Mouse (Mus musculus): ENCODE measurements around the gene Ngly1. TPM values are rescaled to one million over a fixed set of nuclear protein-coding genes. Genes with fewer than 3 reads are reported as not detected.
"Not testable (repeated sequence)": the region's sequence is repeated elsewhere in the genome, so short reads cannot be mapped to it uniquely, and the experiment has no call there.

Gene Ngly1
- polyA plus RNA-seq, 1 experiment from 2014 or later, result 25.0 TPM

- H3K27ac ChIP-seq (ENCODE audit: poor library complexity, severe bottlenecking), result no peak overlapping the region
- no peak for ATAC-seq (ENCODE audit: insufficient number of reproducible peaks, low FRiP score)
- H3K27me3 ChIP-seq (replicated peaks), result no peaks in the 10 kb centered on the region
- 39% methylated on average over 1 of the region's 1 CpGs for WGBS
- H3K9me3 ChIP-seq (replicated peaks), result no peaks in the 10 kb centered on the region
- no peak overlapping the region for H3K9ac ChIP-seq
- no peak overlapping the region for H3K4me3 ChIP-seq
- H3K4me2 ChIP-seq, result no peak overlapping the region
- H3K36me3 ChIP-seq, result peaks cover 16% of the 10 kb centered on the region
- no peaks in the 10 kb centered on the region for H3K4me1 ChIP-seq (replicated peaks)
These were observed 53.6 kb downstream of the Ngly1 start for GRCm38 (mm10) chr14:16302688-16303087.

GRCm38 (mm10) chr14:16310791-16311190, 61.7 kb downstream of the Ngly1 start:
- Histone ChIP-seq H3K9me3 (replicated peaks) (no peaks in the 10 kb centered on the region), H3K4me1 (replicated peaks) (peaks cover 12% of the 10 kb centered on the region), H3K27ac (ENCODE audit: poor library complexity, severe bottlenecking) (no peak overlapping the region), H3K9ac (no peak overlapping the region), H3K4me3 (no peak overlapping the region), H3K36me3 (peaks cover 9% of the 10 kb centered on the region; the same call in 1 of the 2 replicates), H3K4me2 (no peak overlapping the region), H3K27me3 (replicated peaks) (no peaks in the 10 kb centered on the region)
- 78% methylated on average over 6 of the region's 6 CpGs for WGBS
- ATAC-seq (ENCODE audit: insufficient number of reproducible peaks, low FRiP score), result no peak

GRCm38 (mm10) chr14:16312599-16312998, 63.5 kb downstream of the Ngly1 start:
- Histone ChIP-seq H3K4me1 (replicated peaks) (peaks cover 12% of the 10 kb centered on the region), H3K9me3 (replicated peaks) (no peaks in the 10 kb centered on the region), H3K4me3 (no peak overlapping the region), H3K27ac (ENCODE audit: poor library complexity, severe bottlenecking) (no peak overlapping the region), H3K36me3 (peaks cover 9% of the 10 kb centered on the region; the same call in 1 of the 2 replicates), H3K4me2 (no peak overlapping the region), H3K9ac (no peak overlapping the region), H3K27me3 (replicated peaks) (no peaks in the 10 kb centered on the region)
- WGBS, result 76% methylated on average over 1 of the region's 1 CpGs
- no peak for ATAC-seq (ENCODE audit: insufficient number of reproducible peaks, low FRiP score)

GRCm38 (mm10) chr14:16313073-16313472, 64.0 kb downstream of the Ngly1 start:
- not testable (repeated sequence) for H3K9me3 ChIP-seq (replicated peaks); H3K4me3 ChIP-seq; ATAC-seq (ENCODE audit: insufficient number of reproducible peaks, low FRiP score); H3K9ac ChIP-seq; H3K27me3 ChIP-seq (replicated peaks); H3K4me2 ChIP-seq; H3K36me3 ChIP-seq; H3K27ac ChIP-seq (ENCODE audit: poor library complexity, severe bottlenecking)
- peaks cover 12% of the 10 kb centered on the region for H3K4me1 ChIP-seq (replicated peaks)
- WGBS, result 80% methylated on average over 2 of the region's 2 CpGs

GRCm38 (mm10) chr14:16313936-16314521, 64.9 kb downstream of the Ngly1 start:
- ATAC-seq (ENCODE audit: insufficient number of reproducible peaks, low FRiP score), result no peak

GRCm38 (mm10) chr14:16314842-16315241, 65.8 kb downstream of the Ngly1 start:
- H3K36me3 ChIP-seq, result peaks cover 5% of the 10 kb centered on the region; the same call in 1 of the 2 replicates
- H3K4me3 ChIP-seq, result no peak overlapping the region
- ATAC-seq (ENCODE audit: insufficient number of reproducible peaks, low FRiP score), result no peak
- H3K9ac ChIP-seq, result no peak overlapping the region
- H3K4me2 ChIP-seq, result no peak overlapping the region
- no peaks in the 10 kb centered on the region for H3K9me3 ChIP-seq (replicated peaks)
- H3K27ac ChIP-seq (ENCODE audit: poor library complexity, severe bottlenecking), result no peak overlapping the region
- no peaks in the 10 kb centered on the region for H3K27me3 ChIP-seq (replicated peaks)
- H3K4me1 ChIP-seq (replicated peaks), result peaks cover 12% of the 10 kb centered on the region
- WGBS, result 88% methylated on average over 2 of the region's 2 CpGs

More at GRCm38 (mm10) chr14:16313936-16314521, 64.9 kb downstream of the Ngly1 start:
- no peak overlapping the region for H3K9ac ChIP-seq
- H3K4me2 ChIP-seq, result no peak overlapping the region
- no peak overlapping the region for H3K4me3 ChIP-seq
- no peaks in the 10 kb centered on the region for H3K9me3 ChIP-seq (replicated peaks)
- peaks cover 12% of the 10 kb centered on the region for H3K4me1 ChIP-seq (replicated peaks)
- H3K27ac ChIP-seq (ENCODE audit: poor library complexity, severe bottlenecking), result peak overlapping the region; percentile 34
- peaks cover 5% of the 10 kb centered on the region; the same call in 1 of the 2 replicates for H3K36me3 ChIP-seq
- no peaks in the 10 kb centered on the region for H3K27me3 ChIP-seq (replicated peaks)
- WGBS, result 56% methylated on average over 7 of the region's 7 CpGs

GRCm38 (mm10) chr14:16316715-16317114, 67.6 kb downstream of the Ngly1 start:
- Histone ChIP-seq H3K36me3 (no peaks in the 10 kb centered on the region), H3K27me3 (replicated peaks) (no peaks in the 10 kb centered on the region), H3K4me2 (no peak overlapping the region), H3K4me3 (no peak overlapping the region), H3K4me1 (replicated peaks) (peaks cover 12% of the 10 kb centered on the region), H3K27ac (ENCODE audit: poor library complexity, severe bottlenecking) (no peak overlapping the region), H3K9ac (no peak overlapping the region), H3K9me3 (replicated peaks) (no peaks in the 10 kb centered on the region)
- WGBS, result 32% methylated on average over 1 of the region's 1 CpGs
- ATAC-seq (ENCODE audit: insufficient number of reproducible peaks, low FRiP score), result no peak

- Histone ChIP-seq H3K36me3 (no peaks in the 10 kb centered on the region), H3K9ac (no peak overlapping the region), H3K9me3 (replicated peaks) (no peaks in the 10 kb centered on the region), H3K4me1 (replicated peaks) (no peaks in the 10 kb centered on the region), H3K4me3 (no peak overlapping the region), H3K4me2 (no peak overlapping the region), H3K27ac (ENCODE audit: poor library complexity, severe bottlenecking) (no peak overlapping the region), H3K27me3 (replicated peaks) (no peaks in the 10 kb centered on the region)
- ATAC-seq (ENCODE audit: insufficient number of reproducible peaks, low FRiP score), result no peak
- 79% methylated on average over 2 of the region's 2 CpGs for WGBS
These were observed 70.7 kb downstream of the Ngly1 start for GRCm38 (mm10) chr14:16319818-16320217.

- ATAC-seq (ENCODE audit: insufficient number of reproducible peaks, low FRiP score), result no peak
- no peak overlapping the region for H3K27ac ChIP-seq (ENCODE audit: poor library complexity, severe bottlenecking)
- 69% methylated on average over 4 of the region's 4 CpGs for WGBS
These were observed 75.3 kb downstream of the Ngly1 start for GRCm38 (mm10) chr14:16324394-16324793.

GRCm38 (mm10) chr14:16325208-16325607, 76.1 kb downstream of the Ngly1 start:
- no peaks in the 10 kb centered on the region for H3K36me3 ChIP-seq
- no peak overlapping the region for H3K4me3 ChIP-seq
- no peak for ATAC-seq (ENCODE audit: insufficient number of reproducible peaks, low FRiP score)
- no peak overlapping the region for H3K27ac ChIP-seq (ENCODE audit: poor library complexity, severe bottlenecking)
- 18% methylated on average over 1 of the region's 1 CpGs for WGBS
- no peaks in the 10 kb centered on the region for H3K27me3 ChIP-seq (replicated peaks)
- no peak overlapping the region for H3K4me2 ChIP-seq
- peaks cover 12% of the 10 kb centered on the region for H3K4me1 ChIP-seq (replicated peaks)
- H3K9ac ChIP-seq, result no peak overlapping the region
- no peaks in the 10 kb centered on the region for H3K9me3 ChIP-seq (replicated peaks)

More at GRCm38 (mm10) chr14:16324394-16324793, 75.3 kb downstream of the Ngly1 start:
- Histone ChIP-seq H3K9me3 (replicated peaks) (no peaks in the 10 kb centered on the region), H3K4me1 (replicated peaks) (peaks cover 11% of the 10 kb centered on the region), H3K27me3 (replicated peaks) (no peaks in the 10 kb centered on the region), H3K4me3 (no peak overlapping the region), H3K36me3 (no peaks in the 10 kb centered on the region), H3K4me2 (no peak overlapping the region), H3K9ac (no peak overlapping the region)

- Histone ChIP-seq H3K27ac (ENCODE audit: poor library complexity, severe bottlenecking) (no peak overlapping the region), H3K4me2 (no peak overlapping the region), H3K27me3 (replicated peaks) (no peaks in the 10 kb centered on the region), H3K4me1 (replicated peaks) (peaks cover 12% of the 10 kb centered on the region), H3K9me3 (replicated peaks) (no peaks in the 10 kb centered on the region), H3K4me3 (no peak overlapping the region), H3K9ac (no peak overlapping the region), H3K36me3 (no peaks in the 10 kb centered on the region)
- ATAC-seq (ENCODE audit: insufficient number of reproducible peaks, low FRiP score), result peak; percentile 81
- WGBS, result 1% methylated on average over 2 of the region's 2 CpGs
These were observed 79.5 kb downstream of the Ngly1 start for GRCm38 (mm10) chr14:16328531-16328930.

GRCm38 (mm10) chr14:16328959-16329480, 79.9 kb downstream of the Ngly1 start:
- no peaks in the 10 kb centered on the region for H3K36me3 ChIP-seq
- H3K27me3 ChIP-seq (replicated peaks), result no peaks in the 10 kb centered on the region
- no peak for ATAC-seq (ENCODE audit: insufficient number of reproducible peaks, low FRiP score)
- peaks cover 12% of the 10 kb centered on the region for H3K4me1 ChIP-seq (replicated peaks)
- no peak overlapping the region for H3K4me3 ChIP-seq
- H3K9me3 ChIP-seq (replicated peaks), result no peaks in the 10 kb centered on the region
- H3K4me2 ChIP-seq, result no peak overlapping the region
- WGBS, result 26% methylated on average over 5 of the region's 5 CpGs
- no peak overlapping the region for H3K9ac ChIP-seq
- peak overlapping the region; percentile 54 for H3K27ac ChIP-seq (ENCODE audit: poor library complexity, severe bottlenecking)
